Mouse (Mus musculus): ENCODE data around the gene Elp4.

Gene Elp4

DNA sequence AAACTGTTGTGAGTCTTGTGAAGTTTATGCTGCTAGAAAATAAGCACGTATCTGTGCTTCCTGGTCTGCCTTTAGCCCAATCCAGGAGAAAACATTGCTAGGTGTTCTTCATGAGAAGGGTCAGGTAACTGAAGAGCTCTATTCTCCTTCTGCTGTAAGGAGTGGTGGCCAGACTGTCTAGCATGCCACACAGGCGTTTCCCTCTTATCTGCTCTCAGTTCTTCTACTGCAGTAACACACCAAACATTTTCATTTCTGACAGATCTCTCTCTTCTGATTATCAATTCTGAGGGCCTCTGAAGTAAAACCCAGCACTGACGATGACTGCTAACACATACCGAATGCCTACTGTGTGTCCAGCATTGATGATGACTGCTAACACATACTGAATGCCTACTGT is 98.3 kb downstream of the Elp4 start:
- in situ Hi-C loops (cut with MboI, MseI), result no loop called here

DNA sequence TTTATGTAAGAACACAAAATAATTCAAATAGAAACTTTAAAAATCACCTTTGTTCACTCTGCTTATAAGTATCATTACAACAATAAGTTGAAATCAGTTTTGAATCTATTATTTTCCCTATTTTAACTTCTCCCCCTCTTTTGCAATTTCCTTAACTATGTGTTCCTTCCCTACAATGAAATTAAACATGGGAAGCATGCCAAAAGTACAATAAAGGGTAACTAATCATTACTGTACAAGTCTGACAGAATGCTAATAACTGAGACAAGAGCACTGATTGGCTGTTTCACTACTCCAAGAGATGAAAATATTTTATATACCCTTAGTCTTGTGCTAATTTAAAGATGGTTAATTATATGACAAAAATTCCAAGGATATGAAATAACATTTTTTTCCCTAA is 99.2 kb downstream of the Elp4 start:
- in situ Hi-C loops (cut with MboI, MseI), result no loop called here

DNA sequence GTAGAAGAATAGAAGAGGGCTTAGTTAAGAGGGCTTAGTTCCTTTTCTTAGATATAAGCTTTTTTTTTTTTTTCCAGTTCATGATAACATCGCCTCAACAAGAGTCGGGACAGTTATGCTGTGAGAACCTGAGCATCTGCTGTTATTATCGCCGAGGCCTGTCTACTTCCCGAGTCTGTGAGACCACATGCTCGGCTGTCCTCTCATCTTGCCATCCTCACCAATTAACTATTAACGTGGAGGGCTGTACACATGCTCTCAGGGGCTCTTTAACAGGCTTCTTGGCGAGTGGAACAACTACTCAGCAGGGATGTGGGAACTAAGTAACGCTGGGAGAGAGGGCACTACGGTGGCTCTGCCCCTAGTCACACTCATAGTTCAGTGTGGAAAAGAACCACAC is 99.9 kb downstream of the Elp4 start:
- in situ Hi-C loops (cut with MboI, MseI), result no loop called here

DNA sequence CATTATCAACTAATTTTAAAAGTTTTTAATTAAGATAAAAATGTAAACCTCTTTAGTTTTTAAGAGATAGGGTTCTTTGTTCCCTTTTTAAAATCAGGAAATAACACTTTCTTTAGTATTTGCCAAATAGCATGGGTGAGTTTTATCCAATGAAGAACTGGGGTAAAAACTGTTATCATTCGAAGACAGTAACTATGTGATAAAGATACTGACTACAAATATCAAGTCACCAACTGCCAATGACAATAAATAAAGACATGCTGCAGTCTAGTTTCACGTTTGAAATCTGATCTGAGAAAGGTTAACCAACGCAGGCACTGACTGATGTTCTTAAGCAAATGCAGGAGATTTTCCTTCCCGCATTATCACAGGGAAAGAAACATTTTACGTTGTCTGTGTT is 100.9 kb downstream of the Elp4 start:
- in situ Hi-C loops (cut with MboI, MseI), result no loop called here

DNA sequence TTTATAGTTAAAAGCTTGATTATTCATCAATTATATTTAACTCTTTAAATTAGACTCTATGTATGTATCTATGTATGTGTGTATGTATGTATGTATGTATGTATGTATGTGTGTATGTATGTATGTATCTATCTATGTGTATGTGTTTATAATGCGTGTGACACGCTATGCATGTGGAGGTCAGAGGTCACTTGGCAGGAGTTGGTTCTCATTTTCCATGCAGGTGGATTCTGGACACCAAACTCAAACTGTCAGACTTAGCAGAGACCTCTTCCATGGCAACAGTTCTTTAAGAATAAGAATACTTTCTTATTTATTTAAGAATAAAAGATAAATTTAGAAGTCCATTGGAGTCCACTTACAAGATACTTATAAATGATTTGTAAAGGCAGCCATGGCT is 101.5 kb downstream of the Elp4 start:
- in situ Hi-C loops (cut with MboI, MseI), result no loop called here

DNA sequence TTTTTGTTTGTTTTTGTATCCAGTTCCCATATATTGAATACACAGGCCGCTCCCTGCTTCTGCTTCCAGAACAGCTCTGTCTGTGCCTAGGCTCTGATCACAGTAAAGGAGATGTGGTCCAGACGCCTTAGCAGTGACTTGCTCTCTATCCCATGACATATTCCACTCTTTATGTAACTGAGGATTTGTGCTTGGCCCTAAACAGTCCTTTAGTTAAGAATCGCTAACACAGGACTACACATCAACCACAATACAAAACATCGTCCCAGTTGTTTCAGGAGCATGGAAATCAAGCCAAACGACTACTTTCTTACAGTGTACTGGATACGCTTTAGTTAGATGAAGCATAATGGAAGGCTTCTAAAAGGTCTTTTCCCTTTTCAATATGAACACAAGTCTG is 102.8 kb downstream of the Elp4 start:
- in situ Hi-C loops (cut with MboI, MseI), result no loop called here

DNA sequence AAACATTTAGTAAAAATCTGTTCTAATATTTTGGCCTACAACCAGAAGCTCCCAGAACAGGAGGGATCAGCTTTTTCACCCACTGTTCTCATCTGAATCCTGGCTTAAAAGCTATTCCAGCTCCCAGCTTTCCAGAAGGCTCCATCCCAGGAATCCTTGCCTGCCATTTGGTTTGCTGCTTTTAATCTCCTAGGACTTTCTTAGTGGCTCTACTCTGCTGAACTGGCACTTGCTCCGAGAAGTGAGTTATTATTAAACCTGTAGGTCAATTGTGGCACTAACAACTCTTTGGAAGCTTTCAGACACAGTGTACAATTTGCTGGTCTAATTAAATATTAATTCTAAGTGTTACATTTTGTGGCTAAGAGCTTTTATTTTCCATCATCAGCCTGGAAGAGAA is 103.7 kb downstream of the Elp4 start:
- in situ Hi-C loops (cut with MboI, MseI), result no loop called here

DNA sequence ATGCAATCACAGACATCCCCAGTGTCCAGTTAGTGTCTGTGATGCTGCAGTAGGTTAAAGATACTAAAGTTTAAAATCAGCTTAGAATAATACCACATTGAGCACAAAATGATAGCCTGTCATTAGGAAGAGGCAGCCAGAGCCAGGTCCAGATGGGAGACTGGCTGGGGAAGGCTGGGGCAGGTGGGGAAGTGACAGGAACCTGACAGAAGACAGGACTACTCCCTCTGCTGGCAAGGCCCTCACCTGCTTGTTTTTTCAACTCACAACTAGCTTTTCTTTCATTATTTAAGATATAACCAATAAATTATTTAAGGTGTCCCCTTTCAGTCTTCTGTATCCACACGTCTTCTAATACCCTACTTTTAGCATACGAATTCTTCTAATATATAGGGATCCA is 104.5 kb downstream of the Elp4 start:
- in situ Hi-C loops (cut with MboI, MseI), result no loop called here

DNA sequence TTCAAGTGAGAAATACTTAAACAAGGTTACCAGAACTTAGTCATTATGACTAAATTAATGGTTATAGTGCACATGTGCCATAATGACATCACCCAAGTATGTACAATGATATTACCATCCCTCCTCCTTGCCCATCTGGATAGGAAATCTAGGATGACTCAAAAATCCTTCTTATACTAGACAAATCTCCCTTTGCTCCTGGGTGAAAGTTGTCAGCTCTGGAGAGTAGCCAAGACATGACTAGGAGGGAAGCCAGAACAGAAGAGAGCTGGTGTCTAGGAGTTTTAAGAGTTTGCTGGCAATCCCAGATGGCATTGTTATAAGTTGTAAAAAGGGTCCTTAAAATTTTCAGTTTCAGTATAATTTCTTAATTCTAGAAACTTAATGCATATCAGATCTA is 106.5 kb downstream of the Elp4 start:
- in situ Hi-C loops (cut with MboI, MseI), result no loop called here

DNA sequence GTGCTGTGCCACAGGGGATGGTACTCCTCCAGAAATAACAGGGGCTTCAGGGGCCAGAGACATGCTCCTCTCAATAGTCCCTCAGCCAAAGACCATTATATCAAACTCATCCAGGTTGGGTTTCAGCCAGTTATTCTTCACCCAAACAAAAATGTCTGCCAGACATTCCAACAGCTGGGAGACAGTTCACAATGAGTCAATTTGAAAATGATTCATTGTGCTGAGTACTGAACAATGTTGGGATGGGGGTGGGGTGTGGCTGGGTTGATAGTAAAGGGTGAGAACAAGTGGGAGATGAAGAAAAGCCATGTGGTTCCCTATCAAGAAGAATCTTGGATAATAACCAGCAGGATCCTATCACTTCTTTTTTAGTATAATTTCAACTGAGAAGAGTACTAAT is 108.3 kb downstream of the Elp4 start:
- in situ Hi-C loops (cut with MboI, MseI), result no loop called here

DNA sequence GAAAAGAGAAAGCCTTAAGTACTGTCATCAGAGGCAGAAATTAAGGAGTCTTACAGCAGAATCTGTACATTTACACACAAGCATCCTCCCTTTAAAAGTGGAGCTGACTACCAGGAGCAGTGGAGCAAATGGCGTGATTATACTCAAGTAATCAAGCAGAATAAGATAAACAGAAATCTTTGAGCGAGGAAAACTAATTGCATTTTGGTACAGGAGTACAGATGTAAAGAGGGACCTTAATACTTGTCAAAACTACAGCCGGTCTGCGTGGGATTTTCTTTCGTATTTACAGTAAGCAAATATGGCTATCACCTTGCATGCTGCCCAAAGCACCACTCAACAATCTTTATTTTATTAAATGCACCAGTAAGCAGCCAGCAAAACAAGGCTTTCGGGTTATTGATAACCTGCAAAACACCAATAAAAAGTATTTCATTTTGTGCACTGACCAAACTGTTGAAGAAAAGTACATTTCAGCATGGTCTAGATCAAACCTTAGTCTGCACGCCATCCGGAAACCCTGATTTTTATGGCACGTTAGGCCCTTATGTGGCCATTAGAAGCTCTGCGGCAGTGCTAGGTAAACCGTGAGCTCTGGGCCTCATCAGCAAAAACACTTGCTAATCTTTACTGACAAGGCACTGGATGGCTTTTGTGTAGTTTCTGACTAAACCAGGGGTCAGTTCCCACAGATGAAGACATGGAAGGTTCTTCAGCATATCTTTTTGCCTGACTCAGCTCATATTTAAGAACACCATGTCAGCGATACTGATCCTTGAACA is 111.8 kb downstream of the Elp4 start:
- in situ Hi-C loops (cut with MboI, MseI), result no loop called here

DNA sequence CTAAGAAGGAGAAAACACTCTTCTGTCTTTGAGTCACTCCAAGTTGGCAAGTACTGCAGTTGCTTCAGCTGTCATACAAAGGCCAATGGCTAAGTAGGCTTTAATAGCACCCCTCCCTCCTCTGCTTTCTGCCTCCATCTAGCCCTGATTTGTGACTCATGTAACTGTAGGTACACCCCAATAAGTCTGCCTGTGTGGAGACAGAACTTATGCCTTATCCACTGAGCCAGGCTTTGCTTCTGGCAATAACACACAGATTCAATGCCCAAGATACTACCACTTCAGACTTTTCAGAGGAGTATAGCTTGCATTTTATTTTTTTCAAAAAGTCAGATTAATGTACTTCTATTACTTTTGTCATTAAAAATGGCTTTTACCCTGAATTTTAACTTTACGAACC is 114.4 kb downstream of the Elp4 start:
- in situ Hi-C loops (cut with MboI, MseI), result no loop called here

DNA sequence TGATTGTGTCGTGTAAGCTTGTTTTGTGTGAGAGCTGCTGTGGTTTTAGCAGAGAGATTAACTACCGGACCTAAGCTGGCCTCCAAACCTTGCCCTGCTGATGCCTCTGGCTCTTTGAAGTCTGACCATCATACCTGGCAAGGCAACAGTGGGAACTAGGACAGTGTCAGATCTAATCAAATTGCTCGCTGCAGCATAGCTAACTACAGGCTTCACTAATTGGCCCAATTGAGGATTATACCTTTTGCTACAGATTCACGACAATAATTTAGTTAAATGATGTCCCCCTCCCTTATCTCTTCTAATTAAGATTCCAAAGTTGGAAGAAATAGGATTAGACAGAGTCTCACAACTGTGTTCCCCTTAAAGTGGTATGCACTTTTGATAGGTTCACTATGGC is 116.6 kb downstream of the Elp4 start:
- in situ Hi-C loops (cut with MboI, MseI), result no loop called here

DNA sequence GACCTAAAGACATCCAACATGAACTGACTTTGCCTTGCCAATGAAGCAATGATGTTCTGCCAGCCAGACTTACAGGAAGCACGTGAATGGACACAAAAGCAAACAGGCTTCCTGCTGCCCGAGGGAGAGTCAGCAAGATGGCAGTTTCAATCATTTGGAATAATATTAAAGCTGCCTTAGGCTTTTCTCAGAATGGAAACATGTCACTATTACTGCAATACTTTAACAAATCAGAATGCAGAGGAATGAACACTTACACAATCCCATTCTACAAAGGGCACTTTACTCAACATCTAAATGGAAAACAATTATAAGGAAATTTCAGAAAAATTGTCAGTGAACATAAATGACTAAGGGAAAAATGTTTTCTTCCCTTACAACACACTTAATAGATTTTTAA is 117.4 kb downstream of the Elp4 start:
- in situ Hi-C loops (cut with MboI, MseI), result no loop called here

DNA sequence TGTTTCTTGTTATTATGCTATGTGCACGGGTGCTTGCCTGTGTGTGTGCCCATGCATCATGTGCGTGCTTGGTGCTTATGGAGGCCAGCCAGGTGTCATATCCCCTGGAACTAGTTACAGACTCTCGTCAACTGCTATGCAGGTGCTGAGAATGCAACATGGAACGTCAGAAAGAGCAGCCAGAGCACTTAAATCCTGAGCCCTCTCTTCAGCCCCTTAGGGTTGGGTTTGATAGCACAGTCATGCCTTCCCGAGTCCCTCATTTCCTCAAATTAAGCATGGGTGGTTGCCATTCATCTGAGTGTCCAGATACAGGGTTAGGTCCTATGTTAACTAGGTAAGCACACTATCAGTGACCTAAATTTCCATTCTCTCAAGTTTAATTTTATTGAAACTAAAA is 121.5 kb downstream of the Elp4 start:
- in situ Hi-C loops (cut with MboI, MseI), result no loop called here

DNA sequence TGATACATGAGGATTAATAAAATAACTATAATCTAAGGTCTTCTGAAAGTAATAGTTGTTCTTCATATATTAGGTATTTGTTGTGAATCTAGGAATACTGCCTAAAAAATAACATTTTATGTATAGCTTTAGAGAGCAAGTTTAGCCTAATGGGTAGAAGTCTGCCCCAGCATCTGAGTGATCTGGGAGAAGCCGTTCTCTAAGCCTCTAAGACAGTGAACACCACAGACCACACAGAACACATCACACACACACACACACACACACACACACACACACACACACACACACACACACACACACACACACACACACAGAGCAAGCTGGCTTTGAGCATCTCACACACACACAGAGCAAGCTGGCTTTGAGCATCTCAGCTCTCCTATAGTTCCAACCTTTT is 123.6 kb downstream of the Elp4 start:
- in situ Hi-C loops (cut with MboI, MseI), result no loop called here

DNA sequence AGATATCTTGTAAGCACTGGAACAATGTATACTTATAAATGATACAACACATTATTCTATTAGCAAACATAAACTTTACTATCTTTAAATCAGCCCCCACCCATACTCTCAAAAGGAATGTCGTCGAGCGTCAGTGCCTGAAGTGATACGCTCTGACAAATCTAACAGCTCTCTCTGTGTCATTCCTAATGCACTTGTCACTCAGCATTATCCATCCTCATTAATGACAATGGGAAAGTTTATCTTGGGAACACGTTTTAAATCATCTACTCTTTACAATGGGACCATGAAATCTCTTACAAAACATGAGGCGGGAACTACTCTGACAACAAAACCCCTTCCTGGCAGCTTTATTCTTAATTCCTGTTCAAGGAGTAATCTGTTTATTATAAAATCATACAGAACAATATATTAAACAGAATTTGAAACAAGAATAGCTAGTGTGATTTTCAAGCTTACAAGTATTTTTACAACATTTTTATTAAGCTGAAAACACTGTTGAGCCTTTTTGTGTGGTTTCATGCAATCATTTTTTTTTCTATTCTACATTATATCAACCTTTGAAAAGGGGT is 125.0 kb downstream of the Elp4 start:
- in situ Hi-C loops (cut with MboI, MseI), result no loop called here

DNA sequence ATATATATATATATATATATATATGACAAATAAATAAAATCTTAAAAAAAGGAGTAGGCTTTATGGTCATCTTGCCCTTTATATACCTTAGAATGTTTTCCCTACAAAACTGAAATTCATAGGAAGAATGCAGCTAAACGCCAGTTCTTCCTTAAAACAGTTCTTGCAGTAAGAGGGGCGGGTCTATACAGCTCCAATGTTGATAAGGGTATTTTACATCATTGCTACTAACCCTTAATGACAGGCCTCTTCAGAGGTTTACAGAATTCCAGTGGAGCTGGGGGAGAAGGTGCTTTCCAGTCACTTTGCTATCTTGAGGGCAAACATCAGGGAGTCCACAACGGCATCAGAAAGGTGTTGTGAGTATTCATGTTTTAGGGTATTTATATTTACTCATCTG is 133.1 kb downstream of the Elp4 start:
- in situ Hi-C loops (cut with MboI, MseI), result loop anchor here in 1 of 2 experiments (25.0 kb wide), 1 partner anchor 1509 kb away; no protein-coding TSS in a partner anchor

DNA sequence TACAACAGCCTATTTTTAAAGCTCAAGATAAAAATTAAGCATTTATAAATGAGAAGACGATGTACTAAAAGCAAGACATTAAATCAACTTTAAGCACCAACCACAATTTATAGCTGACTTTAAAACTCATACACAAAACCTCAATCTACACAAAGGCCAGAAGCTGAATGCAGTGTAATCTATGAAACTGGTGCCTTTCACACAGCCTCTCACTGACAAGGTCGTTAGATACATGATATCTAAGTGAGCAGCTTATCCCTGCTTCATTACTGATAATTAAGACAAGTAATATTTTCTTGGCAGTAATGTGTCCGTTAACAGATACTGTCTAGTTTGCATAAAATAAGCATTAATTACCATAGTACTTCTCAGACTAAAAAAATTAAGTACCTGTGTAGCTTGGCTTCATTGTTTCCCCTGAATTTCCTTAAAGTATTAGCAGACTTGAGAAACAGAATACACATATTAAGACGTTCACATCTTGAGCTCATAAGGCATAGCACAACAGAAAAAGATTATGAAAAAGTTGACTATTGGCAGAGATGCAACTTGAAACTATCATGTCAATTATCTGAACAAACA is 134.5 kb downstream of the Elp4 start:
- in situ Hi-C loops (cut with MboI, MseI), result loop anchor here in 1 of 2 experiments (25.0 kb wide), 1 partner anchor 1508 kb away; no protein-coding TSS in a partner anchor

DNA sequence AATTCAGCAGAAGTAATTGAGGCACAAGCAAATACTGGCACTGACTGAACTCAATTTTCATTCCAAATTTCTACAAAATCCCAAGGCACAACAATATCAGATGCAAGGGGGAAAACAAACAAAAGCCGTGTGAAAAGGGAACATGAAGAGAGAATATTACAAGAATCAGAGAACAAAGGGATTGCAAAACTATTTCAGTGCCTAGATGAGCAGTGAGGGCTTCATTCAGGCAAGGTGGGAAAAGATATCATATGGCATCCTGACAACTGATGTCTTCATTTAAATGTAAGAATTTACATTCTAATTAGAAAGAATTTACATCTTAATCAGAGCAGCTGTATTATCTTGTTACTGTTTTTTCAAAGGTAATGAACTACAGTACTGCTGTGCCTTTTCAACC is 150.9 kb downstream of the Elp4 start:
- in situ Hi-C loops (cut with MboI, MseI), result loop anchor here in 1 of 2 experiments (25.0 kb wide), 1 partner anchor 1491 kb away; no protein-coding TSS in a partner anchor

DNA sequence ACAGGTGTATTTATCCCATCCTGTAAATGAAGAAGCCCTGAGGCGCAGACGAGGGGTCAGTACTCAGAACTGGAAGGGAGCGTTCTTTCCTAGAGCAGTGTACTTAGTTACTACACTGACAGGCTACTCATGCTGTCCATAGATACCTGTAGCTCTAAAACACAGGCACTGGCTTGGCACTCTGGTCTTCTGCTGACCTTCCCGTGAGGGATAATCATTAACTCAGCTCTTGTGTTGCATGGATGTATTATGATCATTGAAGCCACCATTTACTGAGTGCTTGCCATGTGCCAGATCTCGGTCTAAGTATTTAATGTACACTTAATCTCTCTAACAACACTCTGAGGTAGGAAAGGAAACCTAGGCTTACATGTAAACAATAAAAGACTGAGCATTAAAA is 155.3 kb downstream of the Elp4 start:
- in situ Hi-C loops (cut with MboI, MseI), result no loop called here

DNA sequence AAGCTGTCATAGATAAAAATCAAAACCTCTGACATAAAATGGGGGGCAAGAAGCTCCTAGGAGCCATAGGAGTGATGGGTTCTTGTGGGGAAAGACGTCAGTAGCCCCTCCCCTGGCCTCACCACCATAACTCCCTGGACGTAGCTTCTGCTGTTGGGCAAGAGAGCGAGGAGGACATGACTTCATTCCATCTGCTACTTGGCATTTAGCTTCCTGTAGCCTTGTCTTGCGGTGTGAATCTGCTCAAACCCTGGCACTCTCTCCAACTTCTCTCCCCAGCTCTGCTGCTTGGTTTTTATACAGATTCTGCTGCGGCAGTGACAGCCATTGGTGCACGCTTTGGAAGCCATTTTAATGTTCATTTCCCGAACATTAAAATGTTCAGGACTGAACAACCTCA is 157.5 kb downstream of the Elp4 start:
- in situ Hi-C loops (cut with MboI, MseI), result no loop called here

DNA sequence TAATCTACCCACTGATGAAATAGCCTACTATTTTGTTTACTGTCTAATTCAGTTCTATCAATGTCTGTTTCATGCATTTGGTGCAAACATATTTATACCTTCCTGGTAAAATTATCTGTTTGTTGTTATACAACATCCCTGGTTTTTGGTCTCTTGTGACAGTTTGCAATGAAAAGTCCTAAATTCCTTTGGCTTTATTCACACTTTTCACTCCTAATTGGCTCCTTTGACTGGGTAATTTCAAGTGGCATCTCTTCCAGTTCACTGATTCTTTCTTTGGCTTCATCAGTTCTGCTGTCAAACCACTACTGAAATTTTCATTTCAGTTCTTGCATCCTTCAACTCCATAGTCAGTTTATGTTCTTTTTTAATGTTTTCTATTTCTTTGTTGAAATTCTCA is 168.2 kb downstream of the Elp4 start:
- in situ Hi-C loops (cut with MboI, MseI), result loop anchor here in 1 of 2 experiments (10.0 kb wide), 1 partner anchor 1251 kb away; no protein-coding TSS in a partner anchor

Data from T-helper 17 cell (primary cell).